Mouse (Mus musculus) liver, adult 2 months (tissue): ENCODE measurements around the gene Kif5a.

ENCODE experiments used
- CTCF ChIP-seq: fragments of 200-500 bp; IDR thresholded peaks from 2 replicates; pipeline ENCODE4 v1.5.1; 2011; ENCODE audit warnings: low read depth, low read length, control low read depth
- POLR2A ChIP-seq: fragments of 200-500 bp; IDR thresholded peaks from 2 replicates; pipeline ENCODE4 v1.6.1; 2011; ENCODE audit warnings: low read length, control low read depth; ENCODE audit not compliant: insufficient read depth; ENCODE audit errors: extremely low read depth

DNA sequence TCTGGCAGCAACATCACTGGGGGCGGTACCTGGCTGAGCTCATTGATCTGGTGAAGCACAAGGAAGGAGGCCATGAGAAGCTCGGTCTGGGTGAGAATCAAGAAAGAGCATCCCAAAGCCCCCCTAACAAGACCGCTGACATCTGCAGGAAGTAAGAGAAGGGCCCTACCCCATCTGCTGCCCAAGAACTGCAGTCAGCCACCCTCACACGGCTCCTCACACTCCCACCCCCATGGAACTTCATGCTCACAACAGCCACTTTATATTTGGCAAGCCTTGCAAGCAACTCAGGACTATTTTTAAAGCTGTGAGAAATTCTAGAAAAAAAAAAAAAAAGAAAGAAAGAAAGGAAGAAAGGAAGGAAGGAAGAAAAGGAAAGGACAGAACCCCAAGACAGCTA lies 54.2 kb downstream of the Kif5a start:
- TF ChIP-seq POLR2A = no peak
- TF ChIP-seq CTCF = no peak
